Mouse (Mus musculus) Muller cell, postnatal 12 days (primary cell): Measurements from ENCODE around the gene Fli1.

ENCODE experiments used
- DNase-seq: peaks from one replicate; pipeline ENCODE4 v3.0.0-alpha.2; 2015; ENCODE audit errors: inconsistent ontology term

The Fli1 gene

DNA sequence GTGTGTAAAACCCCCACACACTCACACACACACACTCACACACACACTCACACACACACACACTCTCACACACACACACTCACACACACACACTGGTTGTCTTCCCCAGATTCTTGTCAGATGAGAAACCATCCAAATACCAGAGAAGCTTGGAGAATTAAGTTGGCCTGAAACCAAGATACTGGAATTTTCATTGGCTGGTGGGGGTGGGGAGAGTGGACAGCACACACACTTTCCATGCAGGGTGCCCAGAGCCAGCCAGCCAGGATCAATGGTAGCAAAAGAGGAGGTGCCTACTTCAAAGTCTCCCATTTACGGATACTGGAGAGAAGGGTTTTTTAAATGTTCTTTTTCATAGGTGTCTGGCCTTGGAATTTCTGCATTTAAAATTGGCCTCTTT lies 74.3 kb downstream of the Fli1 start:
- peak; percentile 95 for DNase-seq

DNA sequence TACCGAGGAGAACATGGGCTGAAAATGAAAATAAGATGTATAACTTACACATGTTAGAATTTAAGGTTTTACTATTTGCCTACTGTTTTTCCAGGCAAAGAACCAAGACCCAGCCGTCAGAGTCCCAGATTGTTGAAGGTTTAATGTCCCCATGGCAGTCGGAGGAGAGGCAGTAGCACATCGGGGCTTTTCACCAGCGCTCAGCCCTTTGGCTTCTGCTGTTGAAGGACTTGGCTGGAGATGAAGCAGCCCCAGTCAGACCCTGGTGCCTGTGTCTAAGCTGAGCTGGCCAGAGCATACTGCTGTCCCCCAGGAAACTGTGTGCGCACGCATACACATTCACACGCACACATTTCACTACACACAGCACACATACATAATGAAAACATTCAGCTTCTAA lies 75.2 kb downstream of the Fli1 start:
- no peak for DNase-seq

DNA sequence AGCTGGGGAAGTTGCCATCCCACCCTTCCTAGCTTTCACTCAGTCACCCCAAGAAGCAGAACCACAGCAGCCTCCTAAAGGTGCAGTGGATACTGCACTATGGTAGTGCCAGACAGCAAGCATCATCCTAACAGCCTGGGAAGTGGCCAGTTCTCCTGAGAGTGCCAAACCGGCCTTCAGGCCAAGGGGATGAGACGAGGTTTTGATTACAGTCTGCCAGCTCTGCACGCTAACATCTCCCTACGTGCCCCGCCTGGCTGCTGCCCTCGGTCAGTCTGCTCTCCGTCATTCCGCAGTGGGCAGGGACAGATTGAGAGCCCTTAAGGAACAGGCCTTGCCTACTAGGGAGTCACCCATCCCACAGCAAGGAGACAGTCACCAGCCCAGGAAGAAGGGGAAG lies 75.8 kb downstream of the Fli1 start:
- DNase-seq = peak; percentile 48

DNA sequence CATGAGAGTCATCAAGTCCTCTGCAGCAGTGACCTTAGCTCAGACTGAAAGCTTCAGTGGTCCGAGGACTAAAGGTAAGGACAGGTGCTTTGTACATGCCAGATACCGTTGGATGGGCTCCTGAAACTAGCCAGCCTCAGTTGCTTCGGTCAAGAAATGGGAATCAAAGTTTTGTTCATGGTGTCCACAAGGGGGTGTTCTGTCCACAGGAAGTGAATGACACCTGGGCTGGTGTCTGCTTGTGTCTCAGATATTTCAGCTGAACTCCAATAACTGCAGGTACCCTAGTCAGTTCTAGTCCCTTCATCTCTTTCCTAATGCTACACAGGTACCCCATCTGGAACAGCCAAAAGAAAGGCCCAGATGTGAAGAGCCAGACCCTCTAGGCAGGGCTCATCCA lies 86.0 kb downstream of the Fli1 start:
- no peak for DNase-seq

DNA sequence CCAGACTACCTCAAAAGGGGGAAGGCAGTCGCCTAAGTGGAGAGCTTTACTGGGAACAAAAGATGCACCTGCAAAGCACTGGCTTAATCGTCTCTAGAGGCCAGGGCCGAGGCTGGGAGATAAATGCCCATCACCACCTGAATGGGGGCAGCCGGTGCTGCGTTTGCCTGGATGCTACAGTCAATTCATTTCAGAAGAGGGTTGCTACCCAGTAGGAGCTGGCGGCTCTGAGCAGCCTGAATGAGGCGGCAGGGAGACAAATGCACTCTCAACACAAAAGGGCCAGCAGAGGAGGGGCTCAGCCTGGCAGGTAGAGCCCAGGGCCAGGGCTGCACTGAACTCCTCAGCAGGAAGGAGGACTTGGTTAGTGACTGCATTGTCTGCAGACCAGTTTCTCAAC lies 92.5 kb downstream of the Fli1 start:
- no peak for DNase-seq

DNA sequence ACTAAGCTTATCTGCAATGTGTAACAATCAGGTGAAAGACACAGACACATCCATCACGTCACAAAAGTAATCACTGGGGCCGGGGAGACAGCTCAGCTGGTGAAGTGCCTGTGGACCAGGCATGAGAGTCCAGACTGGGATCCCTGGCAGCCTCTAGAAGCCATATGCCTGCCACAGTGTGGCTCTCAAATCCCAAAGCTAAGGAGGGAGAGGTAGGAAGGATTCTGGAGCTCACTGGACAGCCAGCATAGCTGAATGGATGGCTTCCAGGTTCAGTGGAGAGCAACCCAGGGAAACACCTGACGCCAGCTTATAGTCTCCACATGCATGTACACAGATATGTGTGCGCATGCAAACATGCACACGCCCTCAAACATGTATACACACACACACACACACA lies 93.9 kb downstream of the Fli1 start:
- DNase-seq = no peak

DNA sequence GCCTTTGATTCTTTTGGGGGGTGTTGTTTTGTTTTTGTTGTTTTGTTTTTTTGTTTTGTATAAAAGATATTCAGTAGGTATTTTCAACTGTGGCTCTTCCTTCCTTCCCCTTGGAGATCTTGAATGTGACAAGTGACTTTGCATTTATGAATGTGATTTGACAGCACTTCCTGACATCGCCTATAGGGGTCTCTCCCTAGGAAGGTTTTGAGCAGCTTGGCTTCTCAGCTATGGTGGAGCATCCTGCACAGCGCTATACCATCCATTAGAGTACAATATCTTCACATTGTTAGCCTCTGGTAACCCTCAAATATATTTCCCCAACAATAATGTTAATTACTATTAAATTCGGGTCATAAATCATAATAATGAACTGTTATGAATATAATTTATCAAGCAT lies 96.9 kb downstream of the Fli1 start:
- DNase-seq = no peak

DNA sequence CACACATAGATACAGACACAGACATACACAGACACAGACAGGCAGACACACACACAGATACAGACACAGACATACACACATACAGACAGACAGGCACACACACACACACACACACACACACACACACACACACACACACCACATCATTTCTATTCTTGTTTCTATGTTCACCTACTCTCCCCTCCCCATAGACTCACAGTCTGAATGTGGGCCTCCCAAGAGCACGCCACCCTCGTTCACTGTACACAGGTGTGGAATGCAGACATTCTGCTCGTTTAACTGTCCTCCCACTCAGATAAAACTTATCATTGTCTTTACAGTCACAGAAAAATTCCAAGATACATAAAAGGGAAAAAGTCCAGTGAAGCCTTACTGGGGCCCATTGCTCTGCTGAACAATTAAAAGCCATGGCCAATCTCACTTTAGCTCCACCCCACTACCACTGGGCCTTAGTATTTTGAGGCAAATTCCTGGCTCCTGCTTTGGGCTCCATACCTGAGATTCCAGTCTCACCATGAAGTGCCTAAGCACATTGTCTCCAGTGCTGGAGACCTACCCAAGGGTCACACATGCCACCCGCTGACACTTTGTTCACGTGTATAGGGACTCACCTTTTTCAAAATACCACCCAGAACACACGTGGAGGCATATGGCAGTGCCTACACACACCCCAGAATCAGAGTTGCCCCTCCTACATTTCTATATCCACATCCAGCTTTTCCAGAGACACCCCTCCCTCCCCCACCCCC lies 98.0 kb downstream of the Fli1 start:
- peak; percentile 45 for DNase-seq

DNA sequence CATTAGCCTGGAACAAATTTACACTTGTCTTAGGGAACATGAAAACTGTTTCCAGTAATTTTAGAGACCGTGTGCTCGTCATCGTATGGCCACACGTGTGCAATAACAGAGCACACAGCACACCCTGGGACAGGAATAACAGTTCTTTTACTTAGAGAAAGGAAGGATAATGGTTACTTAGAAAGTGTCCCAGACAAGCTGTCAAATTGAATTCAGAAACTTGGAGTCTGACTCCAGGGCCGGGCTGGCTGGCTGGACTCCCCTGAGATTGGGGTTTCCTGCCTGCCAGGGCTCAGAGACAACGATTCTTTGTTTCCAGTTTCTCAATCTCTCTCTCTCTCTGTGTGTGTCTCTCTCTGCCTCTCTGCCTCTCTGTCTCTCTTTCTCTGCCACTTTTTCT lies 98.8 kb downstream of the Fli1 start:
- DNase-seq = peak; percentile 65

DNA sequence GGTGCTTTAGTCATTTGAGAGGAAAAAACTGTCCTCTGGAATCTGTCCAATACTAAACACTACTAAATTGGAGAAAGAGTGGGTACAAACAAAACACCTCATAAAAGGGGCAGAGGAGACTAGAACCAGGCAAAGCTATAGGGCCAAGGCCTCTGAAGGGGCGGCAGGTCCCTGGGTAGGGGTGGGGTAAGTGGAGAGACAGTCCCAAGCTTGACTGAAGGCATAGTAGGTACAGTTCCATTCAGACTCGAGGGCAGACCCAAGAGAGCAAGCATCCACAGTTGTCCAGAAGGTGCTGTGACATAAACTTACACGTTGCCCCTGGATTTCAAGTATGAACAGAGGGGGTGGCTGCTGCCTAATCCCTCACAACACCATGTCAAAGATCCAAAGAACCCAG lies 99.5 kb downstream of the Fli1 start:
- DNase-seq = peak; percentile 1

DNA sequence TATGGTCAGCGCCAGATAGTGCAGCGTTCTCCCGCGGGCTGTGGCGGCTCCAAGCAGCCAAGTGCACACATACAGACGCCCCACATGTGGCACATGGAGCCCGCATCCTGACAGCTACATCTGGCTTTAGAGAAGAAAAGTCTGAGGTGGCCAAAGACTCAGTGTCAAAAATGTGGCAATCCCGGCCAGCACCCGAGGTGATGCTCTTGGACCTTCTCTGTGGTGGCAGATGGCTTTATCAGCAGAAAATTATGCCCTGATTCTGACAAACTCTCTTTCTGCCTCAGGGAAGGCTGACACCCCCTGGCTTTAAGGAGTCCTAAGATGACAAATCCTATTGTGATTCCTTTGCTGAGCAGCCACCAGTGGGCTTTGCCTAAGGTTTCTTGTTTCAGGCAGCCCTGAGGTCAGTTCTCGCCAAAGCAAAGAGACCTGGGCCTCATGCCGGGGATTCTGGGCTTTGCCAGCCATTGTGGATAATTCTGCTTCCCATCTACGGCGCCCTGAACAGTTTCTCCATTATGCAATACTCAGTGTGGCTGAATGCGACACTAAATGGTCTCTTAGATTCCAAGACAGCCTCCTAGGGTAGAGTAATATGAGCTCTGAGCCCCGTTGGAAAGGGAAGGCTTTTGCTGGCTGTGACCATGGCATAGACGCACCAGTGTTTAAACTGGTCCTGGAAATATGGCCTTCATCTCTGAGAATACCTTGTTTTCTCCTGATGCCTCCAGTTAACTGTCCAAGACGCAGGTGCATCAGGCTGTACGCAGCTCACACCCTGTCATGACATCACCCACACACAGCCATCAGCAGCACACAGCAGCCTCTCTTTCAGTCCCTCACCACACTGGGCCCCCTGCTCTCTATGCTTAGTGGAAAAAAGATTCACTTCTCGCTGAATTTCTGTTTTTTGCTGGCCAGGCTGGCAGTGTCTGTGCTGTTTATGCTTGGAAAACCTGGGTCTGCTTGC lies 108.1 kb downstream of the Fli1 start:
- DNase-seq = peak; percentile 48

DNA sequence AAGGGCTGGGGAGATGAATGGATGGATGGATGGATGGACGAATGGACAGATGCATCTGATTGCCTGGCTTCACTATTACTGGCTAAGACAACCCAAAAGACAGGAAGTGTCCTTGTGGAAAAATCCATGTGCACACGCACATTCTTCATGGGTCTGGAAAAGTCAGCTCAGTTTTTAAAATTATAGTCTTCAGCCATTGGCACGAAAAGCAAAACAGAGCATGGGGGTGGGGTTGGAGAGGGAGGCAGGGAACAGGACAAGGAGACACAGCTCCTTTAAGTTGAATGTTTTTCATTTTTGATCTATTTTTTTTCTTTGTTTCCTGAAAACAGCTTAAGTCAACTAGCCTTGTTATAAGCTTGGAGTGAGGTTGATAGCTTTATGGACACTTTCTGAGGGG lies 111.6 kb downstream of the Fli1 start:
- no peak for DNase-seq

DNA sequence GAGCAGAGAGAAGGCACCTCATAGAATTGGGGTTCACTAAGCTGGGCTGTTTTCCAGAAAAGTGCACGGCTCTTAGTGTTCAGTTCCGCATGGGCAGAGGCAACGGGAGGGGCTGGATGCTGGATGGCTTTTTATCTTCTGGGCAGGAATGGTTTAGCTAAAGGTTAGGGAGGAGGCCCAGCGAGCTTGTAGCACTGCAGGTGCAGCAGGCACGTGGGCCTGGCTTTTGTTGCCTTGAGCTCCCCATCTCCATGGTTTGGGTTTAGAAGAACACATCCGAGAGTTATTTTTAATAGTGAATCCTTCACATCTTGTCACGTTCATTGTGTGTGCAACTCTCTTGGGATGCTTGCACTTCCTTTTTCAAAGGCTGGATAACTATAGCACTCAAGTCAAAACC lies 117.3 kb downstream of the Fli1 start:
- DNase-seq = no peak

DNA sequence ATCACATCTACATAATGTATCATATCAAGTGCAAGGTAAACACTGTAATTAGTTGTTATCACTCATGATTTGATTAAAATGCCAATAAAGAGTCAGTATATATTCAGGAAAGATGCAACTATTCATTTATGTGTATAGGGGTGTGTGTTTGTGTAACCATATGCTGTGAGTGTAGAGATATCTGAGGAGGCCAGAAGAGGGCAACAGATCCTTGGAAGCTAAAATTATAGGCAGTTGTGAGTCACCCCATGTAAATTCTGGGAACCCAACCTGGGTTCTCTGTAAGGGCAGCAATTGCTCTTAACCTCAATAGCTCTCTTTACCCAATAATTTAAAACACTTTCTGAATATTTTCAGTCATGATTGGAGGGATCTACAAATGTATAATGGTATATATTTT lies 122.0 kb downstream of the Fli1 start:
- DNase-seq = no peak

DNA sequence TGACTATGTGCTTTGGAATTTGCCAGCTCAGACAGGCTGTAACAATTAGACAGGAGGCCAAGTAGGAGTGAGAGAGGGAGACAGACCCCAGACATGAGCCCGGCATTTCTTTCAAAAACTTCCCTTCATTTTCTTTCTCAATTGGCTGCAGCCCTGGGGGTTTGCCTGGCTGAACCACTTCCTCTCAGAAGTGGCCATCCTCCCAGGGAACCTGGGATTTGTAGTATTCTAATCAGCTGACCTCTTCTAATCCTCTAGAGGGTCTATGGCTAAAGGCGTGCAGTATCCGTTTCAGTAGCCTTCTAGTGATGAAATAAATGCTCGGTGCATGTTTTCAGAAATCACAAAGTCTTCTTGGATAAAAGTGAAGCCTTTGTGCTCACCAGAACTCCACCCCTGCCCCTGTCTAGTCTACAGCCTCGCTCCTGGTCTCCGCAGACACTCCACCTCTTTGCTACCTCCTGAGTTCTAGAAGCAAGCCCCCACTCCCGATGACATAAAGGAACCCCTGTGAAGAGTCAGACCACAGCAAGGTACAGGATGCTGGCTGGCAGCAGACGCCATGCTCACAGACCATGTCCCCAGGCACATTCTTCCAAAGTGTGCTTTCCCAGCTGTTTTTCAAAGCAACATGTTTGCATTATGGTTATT lies 125.1 kb downstream of the Fli1 start:
- DNase-seq = peak; percentile 27

DNA sequence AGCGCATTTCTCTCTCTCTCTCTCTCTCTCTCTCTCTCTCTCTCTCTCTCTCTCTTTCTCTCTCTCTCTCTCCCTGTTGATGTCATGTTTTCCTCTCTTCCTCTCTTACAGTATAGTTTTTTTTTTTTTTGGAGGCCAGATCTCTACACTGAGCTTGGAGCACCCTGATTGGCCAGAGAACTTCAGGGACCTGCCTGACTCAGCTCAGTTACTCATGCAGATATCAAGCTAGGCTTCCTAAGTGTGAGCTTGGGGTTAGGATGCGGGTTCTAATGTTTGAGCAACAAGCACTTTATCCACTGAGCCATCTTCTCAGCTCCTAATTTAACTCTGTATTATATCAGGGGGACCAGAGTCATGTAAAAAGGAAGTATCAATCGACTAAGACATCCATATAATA lies 126.7 kb downstream of the Fli1 start:
- no peak for DNase-seq

DNA sequence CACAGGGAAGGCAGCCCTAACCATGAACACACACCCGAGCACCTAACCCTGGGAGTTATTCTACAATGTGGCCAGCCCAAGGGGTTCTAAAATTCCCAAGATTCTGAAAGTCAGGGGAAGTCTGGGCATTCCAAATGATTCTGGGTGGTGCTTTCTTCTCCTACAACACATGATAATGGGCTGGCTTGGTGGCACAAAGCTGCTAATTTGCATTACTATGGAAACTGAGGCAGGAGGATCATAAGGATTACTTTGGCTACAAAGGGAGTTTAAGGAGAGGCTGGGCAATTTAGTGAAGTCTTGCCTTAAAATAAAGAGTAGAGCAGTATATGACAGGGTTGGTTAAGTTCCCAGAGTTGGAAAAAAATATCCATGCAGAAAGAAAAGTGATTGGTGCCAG lies 127.7 kb downstream of the Fli1 start:
- DNase-seq = no peak

DNA sequence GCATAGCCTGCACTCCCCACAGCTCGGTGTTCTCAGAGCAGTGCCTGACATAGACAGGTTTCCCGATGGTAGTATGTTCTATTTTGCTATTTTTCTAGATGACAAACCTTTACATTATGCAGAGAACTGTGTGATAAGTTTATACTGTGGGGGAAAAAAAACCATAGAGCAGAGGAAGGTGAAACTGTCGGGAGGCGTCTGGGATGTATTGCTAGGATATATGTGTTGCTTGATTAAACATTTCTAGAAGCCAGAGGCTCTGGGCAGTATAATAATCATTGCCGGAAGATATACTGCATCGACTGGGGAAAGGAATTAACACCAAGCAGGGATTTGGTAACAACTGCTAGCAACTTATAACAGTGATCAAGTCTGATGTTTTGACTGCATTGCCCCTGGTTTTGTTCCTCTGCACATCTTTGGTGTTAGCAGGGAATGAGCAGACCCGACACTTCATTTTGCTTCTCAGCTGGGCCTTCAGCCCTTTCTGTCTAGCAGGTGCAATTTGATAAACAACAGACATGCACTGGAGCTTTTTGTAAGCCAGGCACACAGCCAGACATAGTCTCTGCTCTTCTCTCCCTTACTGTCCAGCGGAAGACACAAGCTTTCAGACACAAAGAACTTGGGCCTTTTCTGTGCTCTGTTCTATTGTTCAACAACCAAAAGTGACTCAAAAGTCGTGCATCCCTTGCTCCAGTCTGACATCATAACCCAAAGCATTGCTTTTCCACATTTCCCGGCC lies 129.7 kb downstream of the Fli1 start:
- DNase-seq = no peak

DNA sequence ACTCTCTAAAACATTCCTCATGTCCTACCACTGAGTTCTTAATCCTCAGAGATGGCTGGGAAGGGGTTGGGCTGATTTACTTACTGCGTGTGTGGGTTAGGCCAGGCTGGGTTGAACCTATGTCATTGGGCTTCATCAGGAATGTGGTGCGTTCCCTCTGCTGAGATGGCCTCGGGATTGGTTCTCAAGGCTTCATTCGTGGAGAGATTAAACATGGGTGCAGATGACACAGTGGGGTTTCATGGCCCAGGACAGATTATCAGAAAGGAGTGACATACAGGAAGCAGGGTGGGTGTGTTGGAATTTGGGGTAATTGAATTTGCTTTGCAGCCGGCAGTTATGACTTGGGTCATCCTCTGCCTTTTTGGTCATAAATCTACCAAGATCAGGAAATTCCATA lies 131.2 kb downstream of the Fli1 start:
- no peak for DNase-seq

DNA sequence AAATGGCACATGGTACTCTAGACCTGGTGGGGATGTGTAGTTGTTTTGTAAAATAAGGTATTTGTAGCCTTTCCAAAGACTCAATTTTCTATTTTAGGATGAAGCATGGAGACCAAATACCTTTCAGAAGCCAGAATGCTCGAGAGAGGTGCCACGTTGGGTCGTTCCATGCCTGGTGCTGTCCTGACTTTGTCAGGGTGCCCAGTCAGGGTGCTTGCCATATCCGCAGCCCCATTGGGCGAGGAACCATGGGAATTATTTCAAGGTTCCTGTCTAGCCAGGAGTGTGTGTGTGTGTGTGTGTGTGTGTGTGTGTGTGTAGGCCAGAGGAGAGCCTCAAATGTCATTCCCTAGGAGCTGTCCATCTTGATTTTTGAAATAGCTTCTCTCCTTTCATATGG lies 132.0 kb downstream of the Fli1 start:
- no peak for DNase-seq

DNA sequence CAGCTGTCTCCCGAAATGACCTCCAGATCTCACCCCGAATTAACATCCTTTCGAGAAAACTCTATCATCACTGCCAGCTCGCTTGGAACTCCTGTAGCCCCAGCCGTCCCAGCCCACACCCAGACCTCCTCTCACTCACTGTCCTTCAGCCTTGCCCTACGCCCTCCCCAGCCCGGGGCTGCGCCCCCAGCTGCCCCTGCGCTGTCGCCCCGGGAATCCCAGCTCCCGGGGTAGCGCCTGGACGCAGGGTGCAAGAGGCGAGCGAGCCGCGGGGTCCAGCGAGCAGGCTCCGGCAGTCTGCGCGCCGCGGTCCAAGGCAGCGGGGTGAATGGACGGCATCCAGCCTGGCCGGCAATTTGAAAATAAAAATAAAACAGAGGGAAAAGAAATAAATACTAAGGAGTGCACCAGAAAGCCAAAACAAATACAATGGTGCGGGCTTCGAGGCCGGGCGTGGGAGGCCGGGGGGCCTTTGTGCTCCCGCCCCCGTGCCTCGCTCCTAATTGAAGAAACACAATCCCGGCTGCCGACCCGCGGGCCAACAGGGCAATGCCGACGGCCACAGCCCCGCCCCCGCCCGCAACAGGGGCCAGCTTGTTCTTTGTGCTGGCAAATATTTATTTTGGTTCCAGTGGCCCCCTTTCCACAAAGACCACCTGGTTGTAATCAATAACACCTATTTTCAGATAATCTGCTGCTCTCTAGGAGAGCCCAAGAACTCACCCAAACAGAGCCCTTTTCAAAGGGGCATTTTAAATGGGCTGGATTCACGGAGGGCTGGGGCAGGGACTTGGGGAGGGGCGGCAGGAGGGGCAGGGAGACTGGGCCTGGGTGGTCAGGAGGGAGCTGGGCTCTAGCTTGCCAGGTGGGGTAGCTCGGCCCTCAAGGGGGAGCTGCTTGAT lies 133.3 kb downstream of the Fli1 start:
- peak; percentile 65 for DNase-seq
